Mouse (Mus musculus): Measurements from ENCODE around the gene Chchd6.

- TF ChIP-seq EP300 (IDR thresholded peaks at IDR 0.05; ENCODE audit: insufficient read depth, low read depth, low read length) (no peak), CTCF (IDR thresholded peaks at IDR 0.05) (no peak), POLR2A (IDR thresholded peaks at IDR 0.05; ENCODE audit: insufficient read depth, low read depth, low read length) (no peak)
Measured at GRCm38 (mm10) chr6:89498764-89499516, 96.5 kb downstream of the Chchd6 start.

Measured in heart, adult 2 months (tissue).